Mouse (Mus musculus) left cerebral cortex, adult 18-20 months (tissue): Measurements from ENCODE around the gene Scn7a. TPM values are rescaled to one million over a fixed set of nuclear protein-coding genes. Genes with fewer than 3 reads are reported as not detected.

Experiments used
- total RNA-seq, 2 experiments: library from RNA; stranded (reverse); gene quantifications; 2 replicates each; pipeline ENCODE4 v1.2.3; 2021

Scn7a gene
- total RNA-seq, 2 experiments from 2014 or later, result 2.9 to 4.5 TPM

Other genes with a start within 250 kb of the Scn7a start
- gene Scn9a, start 150.0 kb downstream of the Scn7a start, total RNA-seq, result 1 to 10 TPM; 3.2 to 3.7 TPM